Mouse (Mus musculus): ENCODE results near the gene Tbl1xr1. TPM values are rescaled to one million over a fixed set of nuclear protein-coding genes. Genes with fewer than 3 reads are reported as not detected.

Tbl1xr1 gene
- polyA plus RNA-seq, 1 experiment from 2014 or later, result 9.6 TPM

DNA sequence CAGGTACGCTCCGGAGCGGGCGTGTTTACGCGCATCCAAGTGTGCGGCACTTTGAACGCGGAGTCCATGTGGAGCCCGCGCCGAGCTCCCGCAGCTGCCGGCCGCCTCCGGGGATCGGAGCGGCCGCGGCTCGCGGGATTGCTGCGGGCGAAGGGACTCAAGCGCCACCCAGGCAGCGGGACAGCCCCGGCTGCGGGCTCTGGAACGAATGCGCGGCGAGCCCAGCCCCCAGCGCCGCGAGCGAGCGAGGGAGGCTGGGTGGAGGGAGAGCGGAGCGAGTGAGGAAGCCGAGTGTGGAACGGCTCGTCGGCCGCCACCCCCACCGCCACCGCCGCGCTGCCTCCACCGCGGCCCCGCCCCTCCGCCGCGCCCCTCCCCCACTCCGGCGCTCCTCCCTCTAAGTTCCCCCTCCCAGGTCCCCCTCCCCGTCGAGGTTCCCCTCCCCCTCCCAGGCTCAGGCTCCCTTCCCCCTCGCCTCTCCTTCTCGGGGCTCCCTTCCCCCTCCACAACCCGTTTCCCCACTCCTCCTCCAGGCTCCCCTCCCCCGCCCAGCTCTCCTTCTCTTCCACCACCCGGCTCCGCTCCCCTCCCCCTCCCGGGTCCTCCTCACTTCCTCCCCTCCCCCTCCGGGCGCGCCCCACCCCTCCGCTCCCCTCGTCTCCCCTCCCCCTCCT lies 428 bp upstream of the Tbl1xr1 start:
- H3K36me3 ChIP-seq (ENCODE audit: control insufficient read depth, insufficient read depth, low read length), result no peaks in the 10 kb centered on the region; the same call in 1 of the 2 replicates

DNA sequence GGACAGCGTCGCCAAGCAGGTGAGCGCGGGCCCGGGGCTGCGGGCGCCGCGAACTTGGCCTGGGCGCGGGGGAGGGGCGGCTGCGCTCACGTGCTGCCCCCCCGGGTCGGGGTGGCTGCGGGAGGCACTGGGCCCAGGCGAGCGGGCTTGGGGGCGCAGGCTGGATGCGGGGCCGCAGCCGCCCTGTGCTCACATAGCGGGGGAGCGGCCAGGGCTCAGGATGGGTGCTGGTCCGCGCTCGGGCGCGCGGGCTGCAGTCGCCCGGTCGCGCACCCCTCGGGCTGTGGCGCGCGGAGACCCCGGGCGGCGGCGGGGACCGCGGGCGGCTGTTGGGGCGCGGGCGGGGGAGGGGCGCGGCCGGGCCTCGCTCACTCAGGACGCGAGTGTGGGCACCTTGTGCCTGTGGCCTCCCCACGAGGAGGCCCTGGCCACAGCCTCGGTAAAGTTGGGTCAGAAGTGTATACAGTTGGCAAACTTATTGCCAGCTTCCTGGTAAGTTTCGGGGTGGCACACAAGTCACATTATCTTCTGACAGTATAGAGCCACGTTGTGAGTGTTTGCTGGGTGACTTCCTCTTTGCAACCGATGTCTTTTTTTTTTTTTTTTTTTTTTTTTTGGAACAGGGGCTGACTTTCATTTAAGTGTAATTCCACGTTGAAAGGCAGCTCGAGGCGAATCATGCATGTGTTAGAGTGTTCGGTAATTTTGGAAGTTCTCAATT lies 644 bp downstream of the Tbl1xr1 start:
- no peaks in the 10 kb centered on the region for H3K4me1 ChIP-seq (replicated peaks; ENCODE audit: control insufficient read depth, insufficient read depth)

More for the DNA sequence above, 428 bp upstream of the Tbl1xr1 start:
- H3K4me2 ChIP-seq (replicated peaks; ENCODE audit: low read depth), result peak overlapping the region; percentile 78
- TF ChIP-seq EP300 (optimal IDR thresholded peaks at IDR 0.05) (no peak), CTCF (IDR thresholded peaks at IDR 0.05; ENCODE audit: low read depth) (no peak)
- ATAC-seq (ENCODE audit: low FRiP score, low TSS enrichment) (peak; percentile 86), DNase-seq (ENCODE audit: low spot score) (peak; percentile 92)
- peak overlapping the region; percentile 96 for H3K4me3 ChIP-seq (ENCODE audit: low read depth, low read length)
- H3K27ac ChIP-seq (replicated peaks), result peak overlapping the region; percentile 99
- no peaks in the 10 kb centered on the region for H3K4me1 ChIP-seq (replicated peaks; ENCODE audit: control insufficient read depth, insufficient read depth)
- no peaks in the 10 kb centered on the region for H3K27me3 ChIP-seq (ENCODE audit: control insufficient read depth, insufficient read depth, low read length)
- WGBS, result under 1% methylated on average over 35 of the region's 70 CpGs
- peak overlapping the region; percentile 82 for H3K9ac ChIP-seq (ENCODE audit: low read length)
- no peaks in the 10 kb centered on the region for H3K9me3 ChIP-seq (ENCODE audit: control insufficient read depth, low read length)

DNA sequence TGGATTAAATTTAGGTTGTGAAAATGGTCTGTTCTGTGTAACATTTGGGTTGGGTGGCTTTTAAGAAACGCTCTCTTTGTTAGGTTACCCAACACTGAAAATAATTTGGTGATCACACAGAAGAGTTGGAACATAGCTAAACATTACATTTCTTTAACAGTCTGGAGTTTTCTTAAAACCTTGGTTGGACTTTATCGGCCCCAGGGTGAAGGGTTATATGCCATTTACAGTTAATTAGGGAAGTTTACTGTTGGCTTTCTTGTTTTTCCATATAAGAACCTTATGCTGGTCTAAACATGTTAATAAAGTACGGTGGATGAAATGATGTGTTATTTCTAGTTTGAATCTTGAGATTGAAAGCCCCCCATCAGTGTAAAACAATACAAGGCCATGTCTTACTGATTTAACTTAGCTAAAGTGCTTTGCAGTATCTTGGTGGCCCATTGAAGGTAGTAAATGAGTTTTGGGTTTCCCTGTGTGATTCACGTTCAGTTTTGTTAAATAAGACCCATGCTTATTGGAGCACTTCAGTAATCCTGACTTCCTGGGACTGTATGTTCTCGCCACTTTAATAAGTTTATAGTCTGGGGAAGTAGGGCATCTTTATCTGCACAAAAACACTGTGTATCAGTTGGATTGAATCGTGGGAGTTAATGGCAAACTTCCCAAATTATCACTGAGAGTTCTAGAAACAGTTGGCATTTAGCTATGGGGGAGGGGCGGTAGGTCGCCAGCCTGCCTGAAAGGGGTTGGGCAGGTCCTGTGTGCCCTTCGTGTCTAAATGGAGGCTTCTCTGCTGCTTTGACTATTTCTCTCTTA lies 1.4 kb downstream of the Tbl1xr1 start:
- WGBS, result 4% methylated on average over 9 of the region's 9 CpGs
- Histone ChIP-seq H3K4me3 (ENCODE audit: low read depth, low read length) (peak overlapping the region; percentile 96), H3K27ac (replicated peaks) (peak overlapping the region; percentile 99; the same call in 1 of the 2 replicates), H3K4me1 (replicated peaks; ENCODE audit: control insufficient read depth, insufficient read depth) (no peaks in the 10 kb centered on the region), H3K27me3 (ENCODE audit: control insufficient read depth, insufficient read depth, low read length) (no peaks in the 10 kb centered on the region), H3K36me3 (ENCODE audit: control insufficient read depth, insufficient read depth, low read length) (no peaks in the 10 kb centered on the region; the same call in 1 of the 2 replicates), H3K9me3 (ENCODE audit: control insufficient read depth, low read length) (no peaks in the 10 kb centered on the region), H3K9ac (ENCODE audit: low read length) (peak overlapping the region; percentile 97), H3K4me2 (replicated peaks; ENCODE audit: low read depth) (peak overlapping the region; percentile 61)
- peak; percentile 30 for DNase-seq (ENCODE audit: low spot score)
- no peak for TF ChIP-seq CTCF (IDR thresholded peaks at IDR 0.05; ENCODE audit: low read depth)
- TF ChIP-seq EP300 (optimal IDR thresholded peaks at IDR 0.05), result no peak
- no peak for ATAC-seq (ENCODE audit: low FRiP score, low TSS enrichment)

More for the DNA sequence above, 644 bp downstream of the Tbl1xr1 start:
- Histone ChIP-seq H3K36me3 (ENCODE audit: control insufficient read depth, insufficient read depth, low read length) (no peaks in the 10 kb centered on the region; the same call in 1 of the 2 replicates), H3K4me3 (ENCODE audit: low read depth, low read length) (peak overlapping the region; percentile 96), H3K9ac (ENCODE audit: low read length) (peak overlapping the region; percentile 97), H3K27me3 (ENCODE audit: control insufficient read depth, insufficient read depth, low read length) (no peaks in the 10 kb centered on the region), H3K4me2 (replicated peaks; ENCODE audit: low read depth) (peak overlapping the region; percentile 61), H3K9me3 (ENCODE audit: control insufficient read depth, low read length) (no peaks in the 10 kb centered on the region), H3K27ac (replicated peaks) (peak overlapping the region; percentile 99)
- TF ChIP-seq EP300 (optimal IDR thresholded peaks at IDR 0.05) (no peak), CTCF (IDR thresholded peaks at IDR 0.05; ENCODE audit: low read depth) (no peak)
- peak; percentile 65 for ATAC-seq (ENCODE audit: low FRiP score, low TSS enrichment)
- DNase-seq (ENCODE audit: low spot score), result no peak
- under 1% methylated on average over 50 of the region's 64 CpGs for WGBS

DNA sequence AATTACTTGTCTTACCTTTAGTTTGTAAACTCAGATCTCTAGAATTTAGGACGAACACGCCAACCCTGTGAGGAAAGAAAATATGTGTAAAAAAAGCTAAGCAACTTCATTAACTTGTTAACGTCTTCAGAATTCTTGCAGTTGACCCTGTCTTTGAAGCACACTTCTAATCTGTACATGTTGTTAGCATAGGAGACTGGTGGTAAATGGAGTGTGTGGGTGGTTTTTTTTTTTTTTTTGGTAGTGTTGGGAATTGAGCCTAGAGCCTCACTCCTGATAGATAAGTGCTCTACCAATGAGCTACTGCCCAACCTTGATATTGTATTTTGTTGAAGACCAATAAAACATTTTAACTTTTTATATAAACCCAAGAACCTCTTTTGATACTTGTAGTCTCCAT lies 2.1 kb downstream of the Tbl1xr1 start:
- Histone ChIP-seq H3K27me3 (ENCODE audit: control insufficient read depth, insufficient read depth, low read length) (no peaks in the 10 kb centered on the region), H3K9me3 (ENCODE audit: control insufficient read depth, low read length) (no peaks in the 10 kb centered on the region), H3K9ac (ENCODE audit: low read length) (no peak overlapping the region), H3K36me3 (ENCODE audit: control insufficient read depth, insufficient read depth, low read length) (no peaks in the 10 kb centered on the region; the same call in 1 of the 2 replicates), H3K27ac (replicated peaks) (no peak overlapping the region), H3K4me2 (replicated peaks; ENCODE audit: low read depth) (peak overlapping the region; percentile 61), H3K4me1 (replicated peaks; ENCODE audit: control insufficient read depth, insufficient read depth) (no peaks in the 10 kb centered on the region), H3K4me3 (ENCODE audit: low read depth, low read length) (peak overlapping the region; percentile 96; the same call in 1 of the 2 replicates)
- 33% methylated on average over 3 of the region's 3 CpGs for WGBS
- ATAC-seq (ENCODE audit: low FRiP score, low TSS enrichment), result no peak
- TF ChIP-seq CTCF (IDR thresholded peaks at IDR 0.05; ENCODE audit: low read depth), result no peak
- TF ChIP-seq EP300 (optimal IDR thresholded peaks at IDR 0.05), result no peak
- DNase-seq (ENCODE audit: low spot score), result no peak

DNA sequence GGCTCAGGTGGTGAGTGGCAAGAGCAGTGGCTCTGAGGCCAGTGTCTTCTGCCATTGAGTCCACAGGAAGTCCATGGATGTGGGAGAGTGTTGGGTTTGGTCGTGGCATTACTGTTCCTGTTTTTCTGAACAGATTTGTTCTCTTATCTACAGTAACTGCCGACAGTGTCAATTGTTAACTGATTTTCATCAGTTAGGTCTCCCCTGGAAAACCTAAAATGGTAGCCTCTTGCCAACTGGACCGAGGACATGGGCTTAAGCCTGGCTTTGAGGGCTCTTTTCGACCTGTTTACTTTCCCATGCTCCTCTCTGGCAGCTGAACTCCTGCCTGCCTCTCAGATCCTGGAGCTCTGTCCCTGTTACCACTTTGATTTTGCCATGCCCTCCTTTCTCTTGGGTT lies 5.4 kb downstream of the Tbl1xr1 start:
- no peak overlapping the region for H3K9ac ChIP-seq (ENCODE audit: low read length)
- ATAC-seq (ENCODE audit: low FRiP score, low TSS enrichment), result no peak
- DNase-seq (ENCODE audit: low spot score), result no peak
- H3K27me3 ChIP-seq (ENCODE audit: control insufficient read depth, insufficient read depth, low read length), result no peaks in the 10 kb centered on the region
- no peaks in the 10 kb centered on the region; the same call in 1 of the 2 replicates for H3K36me3 ChIP-seq (ENCODE audit: control insufficient read depth, insufficient read depth, low read length)
- no peak overlapping the region for H3K4me2 ChIP-seq (replicated peaks; ENCODE audit: low read depth)
- WGBS, result 52% methylated on average over 4 of the region's 4 CpGs
- no peak overlapping the region for H3K4me3 ChIP-seq (ENCODE audit: low read depth, low read length)
- TF ChIP-seq CTCF (IDR thresholded peaks at IDR 0.05; ENCODE audit: low read depth) (no peak), EP300 (optimal IDR thresholded peaks at IDR 0.05) (no peak)
- no peaks in the 10 kb centered on the region for H3K4me1 ChIP-seq (replicated peaks; ENCODE audit: control insufficient read depth, insufficient read depth)
- H3K9me3 ChIP-seq (ENCODE audit: control insufficient read depth, low read length), result no peaks in the 10 kb centered on the region
- H3K27ac ChIP-seq (replicated peaks), result no peak overlapping the region

Data from stomach, postnatal 0 days (tissue).